Mouse (Mus musculus) lung, adult 18-20 months (tissue): ENCODE results near the gene Lyrm4.

Experiments used
- DNase-seq, 2 experiments: peaks; one replicate each; pipeline ENCODE4 v3.0.0; 2022; ENCODE audit warnings: mixed read lengths in 2 of 2

The Lyrm4 gene

GRCm38 (mm10) chr13:36096684-36097383 is 20.5 kb downstream of the Lyrm4 start:
- no peak for DNase-seq

GRCm38 (mm10) chr13:36088168-36088567 is 29.2 kb downstream of the Lyrm4 start:
- peak in 1 of 2 experiments; percentile 20 for DNase-seq

GRCm38 (mm10) chr13:36087427-36087826 is 29.9 kb downstream of the Lyrm4 start:
- DNase-seq = no peak

- peak; percentile 14 to 26 for DNase-seq
These were observed 30.5 kb downstream of the Lyrm4 start for GRCm38 (mm10) chr13:36086608-36087391.

GRCm38 (mm10) chr13:36085971-36086370 is 31.4 kb downstream of the Lyrm4 start:
- no peak for DNase-seq

GRCm38 (mm10) chr13:36084701-36085100 is 32.6 kb downstream of the Lyrm4 start:
- no peak for DNase-seq

GRCm38 (mm10) chr13:36081591-36081990 is 35.7 kb downstream of the Lyrm4 start:
- DNase-seq = peak in 1 of 2 experiments; percentile 30

- DNase-seq = peak in 1 of 2 experiments; percentile 10
These were observed 42.8 kb downstream of the Lyrm4 start for GRCm38 (mm10) chr13:36074484-36074883.

GRCm38 (mm10) chr13:36066676-36067075 is 50.6 kb downstream of the Lyrm4 start:
- DNase-seq = no peak

GRCm38 (mm10) chr13:36057489-36057888 is 59.8 kb downstream of the Lyrm4 start:
- no peak for DNase-seq

- no peak for DNase-seq
These were observed 60.4 kb downstream of the Lyrm4 start for GRCm38 (mm10) chr13:36056925-36057324.

GRCm38 (mm10) chr13:36056509-36056908 is 60.8 kb downstream of the Lyrm4 start:
- no peak for DNase-seq

GRCm38 (mm10) chr13:36035528-36035927 is 81.8 kb downstream of the Lyrm4 start:
- no peak for DNase-seq

GRCm38 (mm10) chr13:36031959-36032358 is 85.4 kb downstream of the Lyrm4 start:
- no peak for DNase-seq

GRCm38 (mm10) chr13:36019309-36020274 is 97.7 kb downstream of the Lyrm4 start:
- DNase-seq = peak; percentile 16 to 58

- DNase-seq = no peak
These were observed 99.3 kb downstream of the Lyrm4 start for GRCm38 (mm10) chr13:36018017-36018416.

GRCm38 (mm10) chr13:36015636-36016035 is 101.7 kb downstream of the Lyrm4 start:
- no peak for DNase-seq

- DNase-seq = no peak
These were observed 107.3 kb downstream of the Lyrm4 start for GRCm38 (mm10) chr13:36009981-36010380.

GRCm38 (mm10) chr13:36000798-36001197 is 116.5 kb downstream of the Lyrm4 start:
- no peak for DNase-seq

- DNase-seq = no peak
These were observed 119.7 kb downstream of the Lyrm4 start for GRCm38 (mm10) chr13:35997606-35998005.

- DNase-seq = no peak
These were observed 121.5 kb downstream of the Lyrm4 start for GRCm38 (mm10) chr13:35995696-35996426.

- DNase-seq = no peak
These were observed 122.1 kb downstream of the Lyrm4 start for GRCm38 (mm10) chr13:35995231-35995630.
